Mouse (Mus musculus) embryonic fibroblast, embryonic 13.5 days (primary cell): ENCODE results near the gene Smtn.

ENCODE experiments used
- CTCF ChIP-seq: IDR thresholded peaks from 2 replicates; pipeline ENCODE4 v1.5.1; 2011; ENCODE audit warnings: mild to moderate bottlenecking, control low read depth, low read length, moderate library complexity, borderline replicate concordance; ENCODE audit not compliant: insufficient read depth
- POLR2A ChIP-seq: IDR thresholded peaks from 2 replicates; pipeline ENCODE4 v1.6.1; 2011; ENCODE audit warnings: low read depth, mild to moderate bottlenecking, control low read depth, low read length, moderate library complexity

DNA sequence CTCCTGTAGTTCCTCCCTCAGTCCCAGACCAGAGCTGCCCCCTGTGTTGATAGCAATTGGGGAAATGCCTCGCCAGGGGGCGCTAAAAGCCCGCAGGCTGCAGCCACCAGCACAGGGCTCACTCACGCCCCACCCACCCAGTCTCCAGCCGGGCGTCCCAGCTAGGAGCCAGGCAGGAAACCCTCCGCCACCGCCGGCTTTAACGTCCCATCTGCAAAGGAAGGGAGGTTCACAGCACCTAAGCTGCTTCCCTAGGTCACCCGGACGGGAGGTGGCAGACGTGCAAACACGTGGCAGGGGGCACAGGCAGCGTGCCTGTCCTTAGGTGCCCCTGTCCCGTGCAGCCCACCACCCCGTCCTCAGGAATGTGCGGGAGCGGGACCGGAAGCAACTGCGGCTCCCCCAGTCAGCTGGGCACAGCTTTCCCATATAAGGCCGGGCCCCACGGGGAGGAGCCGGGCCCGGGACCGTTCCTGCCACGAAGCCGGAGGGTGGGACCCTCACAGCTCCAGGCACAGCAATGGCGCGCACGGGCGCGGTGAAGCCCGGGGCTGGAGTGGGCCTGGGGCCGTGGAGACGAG, 4.9 kb downstream of the Smtn start:
- TF ChIP-seq CTCF (peak; percentile 62), POLR2A (peak; percentile 77)
